Mouse (Mus musculus): ENCODE measurements around the gene Gpr4.
A peak's percentile ranks its signal among the peaks of the same experiment; 100 is the strongest.

Gpr4 gene

GRCm38 (mm10) chr7:19211996-19212755 lies at the start of gene Gpr4:
Gene Gpr4, plus strand, starts transcription at chr7:19212538.
- no peak for DNase-seq (ENCODE audit: low spot score)

DNA sequence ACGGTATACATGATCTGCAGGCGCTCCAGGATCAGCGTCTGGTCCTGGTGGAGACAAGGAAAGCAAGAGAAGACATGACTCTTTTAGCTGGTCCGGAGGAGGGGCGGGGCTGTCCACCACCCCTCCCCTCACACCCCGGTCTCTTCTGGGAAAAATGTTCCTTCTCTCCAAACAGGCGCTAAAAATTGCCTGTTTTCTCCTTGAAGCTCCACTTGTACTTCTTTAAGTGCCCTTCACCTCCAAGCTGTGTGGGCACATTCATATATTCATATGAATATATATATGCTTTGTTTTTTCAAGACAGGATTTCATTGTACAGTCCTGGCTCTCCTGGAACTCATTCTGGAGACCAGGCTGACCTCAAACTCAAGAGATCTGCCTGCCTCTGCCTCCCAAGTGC lies 49.4 kb upstream of the Gpr4 start:
- DNase-seq (ENCODE audit: low spot score), result no peak

- no peak for DNase-seq (ENCODE audit: low spot score)
These were observed 48.6 kb upstream of the Gpr4 start for GRCm38 (mm10) chr7:19163752-19164151.

DNA sequence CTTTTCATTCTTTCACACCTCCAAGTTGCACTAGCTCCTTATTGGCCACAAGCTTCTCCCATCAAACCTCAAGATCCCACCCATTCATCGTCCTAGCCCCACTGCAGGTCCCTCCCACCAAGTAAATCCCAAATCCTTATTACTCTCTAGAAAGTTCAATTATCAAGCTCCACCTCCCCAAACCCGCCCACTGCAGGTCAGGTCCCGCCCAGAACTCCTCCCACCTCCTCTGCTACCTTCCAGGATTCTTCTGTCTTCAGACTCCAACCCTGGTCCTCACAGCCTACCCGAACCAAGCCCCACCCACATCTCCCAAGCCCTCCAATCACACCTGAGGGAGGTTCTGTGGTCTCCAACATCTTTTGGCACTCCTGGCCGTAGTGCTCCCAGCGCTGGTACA lies 48.1 kb upstream of the Gpr4 start:
- no peak for DNase-seq (ENCODE audit: low spot score)

DNA sequence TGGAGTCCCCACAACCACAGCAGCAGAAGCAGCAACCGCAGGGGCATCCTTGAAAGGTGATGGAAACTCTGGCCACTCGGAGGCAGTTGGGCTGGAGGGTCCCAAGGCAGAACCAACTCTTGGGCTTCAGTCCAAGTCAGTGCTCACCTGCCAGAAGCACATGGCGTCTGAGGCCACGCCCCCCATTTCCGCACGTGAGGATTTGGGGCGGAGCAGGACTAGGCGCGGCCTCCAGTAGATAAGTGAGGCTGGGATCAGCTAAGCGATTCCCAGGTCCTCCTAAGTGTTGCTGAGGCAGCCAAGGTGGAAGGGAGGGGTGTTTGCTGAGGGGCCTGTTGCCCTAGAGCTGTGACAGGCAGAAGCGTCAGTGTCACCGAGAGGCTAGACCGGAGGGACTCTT lies 47.4 kb upstream of the Gpr4 start:
- no peak for DNase-seq (ENCODE audit: low spot score)

DNA sequence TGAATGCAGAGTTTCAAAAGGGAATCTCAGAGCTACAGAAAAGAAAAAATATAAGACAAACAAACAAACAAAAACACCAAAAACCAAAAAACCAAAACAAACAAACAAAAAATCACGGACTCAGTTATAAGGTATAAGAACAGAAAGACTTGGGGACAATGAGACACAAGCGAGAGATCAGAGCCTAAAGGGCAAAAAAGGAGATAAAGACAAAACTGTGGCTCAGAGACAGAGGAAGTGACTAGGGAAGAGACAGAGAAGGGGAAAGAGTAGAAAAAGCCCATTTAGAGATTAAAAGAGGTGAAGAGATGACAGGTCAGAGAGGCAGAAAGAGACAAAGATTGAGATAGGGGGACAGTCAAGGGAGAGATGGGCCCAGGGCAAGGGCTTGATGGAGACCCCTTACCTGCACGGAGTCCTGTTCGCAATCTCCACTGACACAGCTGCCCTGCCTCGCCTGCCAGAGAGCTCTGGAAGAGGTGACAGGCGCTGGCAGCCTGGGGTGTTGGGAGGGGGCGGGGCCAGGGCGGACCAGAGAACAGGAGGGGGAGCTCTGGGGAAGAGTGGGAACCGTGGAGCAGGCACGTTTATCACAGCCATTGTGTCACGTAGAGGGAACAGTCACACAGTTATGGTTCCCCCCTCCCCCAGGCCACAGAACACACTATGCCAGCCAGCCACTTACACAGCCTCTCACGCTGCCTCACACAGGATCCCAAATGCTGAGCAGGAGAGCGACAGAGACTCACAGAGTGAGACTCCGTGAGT lies 46.5 kb upstream of the Gpr4 start, which contains the start of gene Gipr:
Gipr (minus strand) TSS at position 472 of the 768 bp plus-strand sequence.
- DNase-seq (ENCODE audit: low spot score), result no peak

DNA sequence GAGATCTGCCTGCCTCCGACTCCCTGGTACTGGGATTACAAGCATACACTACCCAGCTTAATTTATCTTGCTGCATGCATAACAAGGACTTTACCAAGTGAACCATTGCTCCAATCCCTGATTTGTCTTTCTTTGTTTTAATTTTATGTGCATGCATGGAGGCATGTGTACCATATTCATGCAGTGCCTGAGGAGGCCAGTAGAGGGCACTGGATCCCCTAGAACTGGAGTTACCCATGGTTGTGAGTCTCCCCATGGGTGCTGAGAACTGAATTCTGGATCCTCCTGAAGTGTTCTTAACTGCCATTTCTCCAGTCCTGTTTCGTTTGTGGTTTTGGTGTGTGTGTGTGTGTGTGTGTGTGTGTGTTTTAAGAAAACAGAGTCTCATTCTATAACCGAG lies 45.3 kb upstream of the Gpr4 start:
- no peak for DNase-seq (ENCODE audit: low spot score)

- DNase-seq (ENCODE audit: low spot score), result no peak
These were observed 42.8 kb upstream of the Gpr4 start for GRCm38 (mm10) chr7:19169506-19169905.

GRCm38 (mm10) chr7:19170142-19170541 lies 42.2 kb upstream of the Gpr4 start:
- DNase-seq (ENCODE audit: low spot score), result no peak

- no peak for DNase-seq (ENCODE audit: low spot score)
These were observed 40.5 kb upstream of the Gpr4 start for GRCm38 (mm10) chr7:19171831-19172230.

- peak; percentile 76 for DNase-seq (ENCODE audit: low spot score)
These were observed 39.5 kb upstream of the Gpr4 start for GRCm38 (mm10) chr7:19172874-19173273.

DNA sequence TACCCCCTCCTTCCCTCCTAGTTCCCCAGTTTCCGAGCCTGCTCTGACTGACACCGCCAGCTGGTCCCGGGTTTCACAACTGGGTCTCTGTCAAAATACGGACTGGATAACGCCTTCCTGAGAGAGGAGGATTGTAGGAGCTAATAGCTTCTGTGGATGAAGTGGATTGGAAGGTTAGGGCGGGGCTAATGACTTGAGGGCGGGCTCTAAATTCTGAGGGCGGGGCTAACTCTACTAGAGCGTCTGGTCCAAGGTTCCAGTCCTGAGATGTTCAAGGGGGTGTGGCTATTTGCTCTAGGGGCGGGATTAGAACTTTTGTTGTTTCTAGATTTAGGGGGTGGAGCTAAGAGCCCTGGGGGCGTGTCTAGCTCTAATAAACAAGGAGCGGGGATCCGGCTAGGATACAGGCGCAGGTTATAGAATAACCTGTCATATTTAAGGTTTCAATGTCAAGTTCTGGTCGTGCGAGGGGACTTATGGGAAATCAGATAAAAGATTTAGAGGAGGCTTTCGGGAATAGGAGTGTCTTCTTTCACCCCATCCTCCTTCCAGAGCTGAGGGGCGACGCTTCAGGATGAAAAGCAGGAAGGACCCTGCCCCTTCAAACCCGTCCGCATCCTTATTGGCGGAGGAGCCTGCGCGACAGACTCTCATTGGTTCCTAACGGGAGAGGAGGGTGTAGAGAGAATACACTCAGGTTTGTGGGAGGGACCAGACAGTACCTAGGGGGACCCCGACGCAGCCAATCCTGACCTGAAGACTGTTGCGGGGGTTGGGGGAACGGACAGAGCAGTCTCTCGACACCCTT lies 36.4 kb upstream of the Gpr4 start, which contains the start of gene Eml2:
Eml2 (plus strand) TSS at position 714 of the 808 bp plus-strand sequence.
- no peak for DNase-seq (ENCODE audit: low spot score)

DNA sequence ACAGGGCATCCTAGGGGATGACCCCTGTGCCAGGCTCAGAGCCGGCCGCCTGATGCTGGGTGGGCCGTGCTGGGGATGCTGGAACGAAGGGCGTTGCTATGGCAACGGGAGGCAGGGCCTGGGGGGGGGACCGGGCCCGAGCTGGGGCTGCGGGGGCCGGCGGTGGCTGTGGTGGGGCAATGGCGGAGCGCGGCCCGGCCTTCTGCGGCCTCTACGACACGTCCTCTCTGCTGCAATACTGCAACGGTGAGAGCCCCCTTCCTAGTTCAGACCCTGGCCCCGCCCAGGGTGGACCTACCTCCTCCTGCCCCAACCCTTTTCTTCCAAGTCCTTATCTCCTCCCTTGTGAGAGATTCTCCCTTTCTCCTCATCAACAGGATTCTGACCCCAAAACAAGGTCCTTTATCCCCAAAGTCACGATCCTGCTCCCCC lies 35.8 kb upstream of the Gpr4 start:
- DNase-seq (ENCODE audit: low spot score), result no peak

DNA sequence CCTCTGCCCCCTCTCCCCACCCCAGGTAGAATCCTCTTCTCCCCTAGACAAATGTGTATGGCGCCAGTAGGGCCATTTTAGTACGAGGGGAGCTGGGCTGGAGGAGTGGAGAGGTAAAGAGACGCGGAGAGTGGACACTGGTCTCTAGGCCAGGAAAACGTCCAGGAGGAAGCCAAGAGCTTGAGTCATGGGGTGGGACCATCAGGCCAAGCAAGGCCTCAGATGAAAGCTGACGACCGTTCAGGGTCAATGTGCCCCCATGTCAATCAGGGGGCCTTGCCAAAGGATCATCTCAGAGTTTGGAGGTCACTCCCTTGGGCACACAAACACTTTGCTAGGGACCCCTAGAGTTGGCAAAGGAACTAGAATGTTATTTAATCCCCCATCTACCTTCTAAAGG lies 35.1 kb upstream of the Gpr4 start:
- no peak for DNase-seq (ENCODE audit: low spot score)

DNA sequence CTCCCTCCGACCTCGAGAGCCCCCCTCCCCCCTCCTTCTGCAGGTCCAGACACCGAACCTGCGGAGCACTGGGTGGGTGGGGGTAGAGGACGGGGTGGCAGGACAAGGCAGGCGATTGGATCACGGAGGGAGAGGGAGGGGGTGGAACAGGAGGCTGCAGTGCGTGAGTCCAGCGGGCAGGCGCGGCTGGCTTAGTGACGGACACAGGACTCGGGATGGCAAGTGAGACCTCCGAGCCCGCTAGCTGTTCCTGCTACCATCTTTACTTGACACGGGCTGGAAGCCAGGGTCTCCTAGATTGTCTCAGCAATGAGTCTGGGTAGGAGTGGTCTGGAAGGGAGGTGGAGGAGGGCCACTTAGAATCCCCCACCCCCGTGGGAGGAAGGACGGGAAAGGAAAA lies 34.3 kb upstream of the Gpr4 start:
- no peak for DNase-seq (ENCODE audit: low spot score)

DNA sequence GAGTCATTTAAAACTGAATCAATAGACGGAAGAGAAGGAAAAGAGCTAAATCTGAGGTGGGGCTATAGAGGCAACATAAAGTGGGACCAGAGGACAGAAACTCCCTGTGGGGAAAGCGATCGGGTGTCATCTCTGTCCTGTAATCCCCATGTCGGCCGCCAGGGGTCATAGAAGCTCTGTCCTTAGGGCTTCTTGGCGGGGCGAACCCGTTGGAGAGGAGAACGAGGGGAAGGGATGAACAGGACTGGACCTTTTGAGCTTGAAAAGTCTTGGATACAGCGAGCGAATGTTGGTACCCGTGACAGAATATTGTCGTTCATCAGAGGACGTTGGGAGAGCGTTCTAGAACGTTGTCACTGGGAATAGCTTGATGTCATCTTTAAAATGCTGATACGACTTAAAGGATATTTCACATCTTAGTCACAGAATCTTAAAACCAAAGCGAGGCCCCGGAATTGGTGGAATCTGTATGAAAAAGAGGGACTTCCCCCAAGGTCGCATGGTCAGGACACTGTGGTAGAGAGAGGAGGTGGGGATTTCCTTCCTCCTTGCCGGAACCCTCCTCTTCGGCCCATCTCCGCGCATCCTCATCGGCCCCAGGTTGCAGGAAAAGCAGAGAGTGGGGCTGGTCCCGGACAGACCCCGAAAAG lies 33.8 kb upstream of the Gpr4 start:
- DNase-seq (ENCODE audit: low spot score), result peak; percentile 78

DNA sequence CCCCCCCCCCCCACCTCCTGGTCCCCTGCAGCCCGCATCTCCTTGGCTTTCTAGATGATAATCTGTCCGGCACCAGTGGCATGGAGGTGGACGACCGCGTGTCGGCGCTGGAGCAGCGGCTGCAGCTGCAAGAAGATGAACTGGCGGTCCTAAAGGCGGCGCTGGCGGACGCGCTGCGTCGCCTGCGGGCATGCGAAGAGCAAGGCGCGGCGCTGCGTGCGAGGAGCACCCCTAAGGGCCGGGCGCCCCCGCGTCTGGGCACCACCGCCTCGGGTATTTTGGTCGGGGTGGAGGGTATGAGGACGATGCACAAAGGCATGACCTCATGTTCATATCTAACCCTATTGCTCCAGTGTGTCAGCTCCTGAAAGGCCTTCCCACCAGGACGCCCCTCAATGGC lies 33.2 kb upstream of the Gpr4 start:
- peak; percentile 38 for DNase-seq (ENCODE audit: low spot score)

GRCm38 (mm10) chr7:19179936-19180335 lies 32.4 kb upstream of the Gpr4 start:
- DNase-seq (ENCODE audit: low spot score), result no peak

DNA sequence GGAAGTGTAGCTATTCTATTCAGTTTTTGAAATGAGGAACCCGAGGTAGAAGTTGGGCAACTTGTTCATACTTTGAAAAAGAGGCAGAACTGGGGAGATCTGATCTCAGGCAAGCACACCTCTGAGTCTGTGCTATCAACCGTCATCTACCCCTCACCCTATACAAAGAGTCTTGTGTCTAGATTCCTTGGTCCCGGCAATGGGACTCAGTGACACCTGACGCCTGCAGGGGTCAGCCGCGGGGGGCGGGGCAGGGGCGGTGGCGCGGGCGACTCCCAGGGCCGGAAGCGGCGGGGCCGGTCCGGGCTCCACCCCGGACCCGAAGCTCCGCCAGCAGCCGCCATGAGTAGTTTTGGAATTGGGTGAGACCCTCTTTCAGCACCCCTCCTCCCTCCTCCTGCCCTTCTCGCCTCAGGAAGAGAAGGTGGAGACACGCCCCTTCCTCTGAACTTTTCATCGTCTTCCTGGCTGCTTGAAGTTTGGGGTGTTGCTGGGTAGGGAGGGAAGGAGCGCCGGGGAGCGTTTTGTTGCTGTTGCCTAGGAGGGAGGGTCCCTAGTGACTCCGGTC lies 31.4 kb upstream of the Gpr4 start:
- DNase-seq (ENCODE audit: low spot score), result peak; percentile 38

- DNase-seq (ENCODE audit: low spot score), result no peak
These were observed 28.1 kb upstream of the Gpr4 start for GRCm38 (mm10) chr7:19184250-19184649.

GRCm38 (mm10) chr7:19184758-19185157 lies 27.6 kb upstream of the Gpr4 start:
- DNase-seq (ENCODE audit: low spot score), result no peak

DNA sequence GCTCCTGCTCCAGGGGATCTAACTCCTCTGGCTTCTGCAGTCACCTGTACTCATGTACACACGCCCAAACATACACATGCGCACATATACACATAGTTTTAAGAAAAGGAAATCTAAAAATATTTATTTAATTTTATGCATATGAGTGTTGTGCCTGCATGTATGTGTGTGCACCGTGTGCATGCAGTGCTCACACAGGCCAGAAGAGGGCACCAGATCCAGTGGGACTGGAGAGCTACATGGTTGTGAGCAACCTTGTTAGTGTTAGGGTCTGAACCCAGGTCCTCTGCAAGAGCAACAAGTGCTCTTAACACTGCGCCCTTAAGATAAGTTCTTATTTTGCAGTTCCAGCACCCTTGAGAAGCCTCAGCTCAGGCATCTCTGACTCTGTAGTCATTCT lies 17.7 kb upstream of the Gpr4 start:
- no peak for DNase-seq (ENCODE audit: low spot score)
